Mouse (Mus musculus): ENCODE results near the gene Snrpn. TPM values are rescaled to one million over a fixed set of nuclear protein-coding genes. Genes with fewer than 3 reads are reported as not detected.
"Not testable (repeated sequence)": the region's sequence is repeated elsewhere in the genome, so short reads cannot be mapped to it uniquely, and the experiment has no call there.

Snrpn gene
- 45.8 and 49.5 TPM in 2 replicates for polyA plus RNA-seq (2015; fragmentation: Nextera tagmentation; extraction: Ambion mirVana)

DNA sequence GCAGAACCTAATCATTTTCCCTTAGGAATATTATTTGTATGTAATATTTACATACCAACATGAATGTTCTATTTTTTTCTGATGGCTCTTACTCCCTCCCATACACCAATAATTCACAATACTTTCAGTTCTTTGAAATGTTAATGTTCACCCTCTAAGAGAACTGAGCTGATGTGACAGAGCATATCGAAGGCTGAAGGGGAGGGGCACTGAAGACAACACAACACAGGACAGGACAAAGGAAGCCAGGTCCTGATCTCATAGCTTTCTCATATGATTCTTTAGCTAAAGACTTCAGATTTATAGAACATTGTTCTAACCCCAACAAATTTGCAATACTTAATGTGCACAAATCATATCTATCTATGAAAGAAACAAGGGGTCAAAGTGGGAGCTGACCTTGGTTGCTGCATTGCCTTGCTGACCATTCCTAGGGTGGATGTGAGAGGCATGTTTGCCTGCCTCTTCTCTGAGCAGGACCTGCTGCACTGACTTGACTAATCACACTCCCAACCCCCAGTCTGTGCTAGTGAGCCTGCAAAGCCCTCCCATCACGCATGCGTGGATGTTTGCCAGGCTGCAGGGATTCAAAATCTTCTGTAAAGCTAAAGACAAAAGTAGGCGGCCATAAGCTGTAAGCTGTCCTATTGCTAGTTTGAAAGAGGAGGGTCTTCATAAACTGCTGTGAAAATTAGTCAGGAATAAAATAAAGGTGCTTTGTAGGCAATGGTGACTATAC, at the start of gene Snrpn:
Gene Snrpn (minus strand): TSS at position 478 of the 739 bp plus-strand sequence.
- Histone ChIP-seq H3K27me3 (replicated peaks) (no peaks in the 10 kb centered on the region), H3K4me2 (replicated peaks) (no peak within 1 kb of the TSS), H3K27ac (no peak within 1 kb of the TSS), H3K4me1 (replicated peaks) (no peaks in the 10 kb centered on the region), H3K9ac (no peak within 1 kb of the TSS), H3K4me3 (replicated peaks) (no peak within 1 kb of the TSS), H3K36me3 (no peaks in the 10 kb centered on the region), H3K9me3 (no peaks in the 10 kb centered on the region)
- 53% methylated on average over 4 of the region's 4 CpGs for WGBS
- ATAC-seq, result no peak

DNA sequence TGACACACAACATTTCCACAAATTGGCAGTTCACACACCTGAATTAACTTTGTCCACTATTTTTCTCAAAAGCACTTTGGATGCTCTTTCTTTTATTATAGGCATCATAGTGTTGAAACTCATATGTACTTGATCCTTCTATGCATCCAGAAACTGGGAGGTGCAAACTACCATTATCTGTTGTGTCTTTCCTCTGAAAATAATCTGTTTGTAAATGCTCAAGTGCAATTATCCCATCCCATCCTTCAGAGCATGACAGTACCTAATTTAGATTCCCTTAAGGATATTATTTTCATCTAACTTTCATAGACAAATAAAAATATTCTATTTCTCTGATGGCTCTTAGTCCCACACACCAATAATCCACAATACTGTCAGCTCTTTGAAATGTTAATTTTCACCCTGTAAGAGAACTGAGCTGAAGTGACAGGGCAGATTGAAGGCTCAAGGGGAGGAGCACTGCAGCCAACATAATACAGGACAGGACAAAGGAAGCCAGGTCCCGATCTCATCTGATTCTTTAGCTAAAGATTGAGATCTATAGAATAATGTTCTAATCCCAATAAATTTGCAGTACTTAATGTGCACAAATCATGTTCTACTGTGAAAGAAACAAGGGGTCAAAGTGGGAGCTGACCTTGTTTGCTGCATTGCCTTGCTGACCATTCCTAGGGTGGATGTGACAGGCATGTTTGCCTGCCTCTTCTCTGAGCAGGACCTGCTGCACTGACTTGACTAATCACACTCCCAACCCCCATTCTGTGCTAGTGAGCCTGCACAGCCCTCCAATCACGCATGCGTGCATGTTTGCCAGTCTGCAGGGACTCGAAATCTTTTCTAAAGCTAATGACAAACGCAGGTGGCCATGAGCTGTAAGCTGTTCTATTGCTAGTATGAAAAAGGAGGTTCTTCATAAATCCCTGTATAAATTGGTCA, 30.5 kb upstream of the Snrpn start:
- Histone ChIP-seq H3K4me1 (replicated peaks) (no peaks in the 10 kb centered on the region), H3K9me3 (no peaks in the 10 kb centered on the region), H3K36me3 (no peaks in the 10 kb centered on the region), H3K27ac (no peak overlapping the region), H3K27me3 (replicated peaks) (no peaks in the 10 kb centered on the region), H3K9ac (no peak overlapping the region), H3K4me3 (replicated peaks) (no peak overlapping the region), H3K4me2 (replicated peaks) (no peak overlapping the region)
- ATAC-seq, result no peak
- WGBS, result 61% methylated on average over 5 of the region's 5 CpGs

DNA sequence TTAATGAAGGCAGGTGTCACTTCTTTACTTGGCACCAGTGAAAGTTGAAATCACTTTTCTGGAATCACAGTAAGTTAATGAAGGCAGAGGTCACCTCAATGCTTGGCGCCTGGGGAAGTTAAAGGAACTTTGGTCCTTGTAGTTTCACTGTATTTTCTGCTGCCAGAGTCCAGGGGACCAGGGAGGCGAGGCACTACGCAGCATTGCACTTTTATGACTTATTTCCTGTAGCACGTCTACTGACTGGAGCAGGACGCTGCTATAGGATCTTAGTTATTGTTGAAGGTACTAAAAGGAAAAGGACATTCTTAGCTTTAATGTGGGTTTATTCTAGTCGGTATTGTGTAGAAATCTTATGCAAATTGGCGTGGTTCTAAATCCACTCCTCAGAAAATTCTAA, 14.7 kb downstream of the Snrpn start:
- Histone ChIP-seq H3K4me1 (replicated peaks) (no peaks in the 10 kb centered on the region), H3K36me3 (no peaks in the 10 kb centered on the region), H3K4me2 (replicated peaks) (no peak overlapping the region), H3K9me3 (no peaks in the 10 kb centered on the region), H3K9ac (no peak overlapping the region), H3K4me3 (replicated peaks) (no peak overlapping the region), H3K27me3 (replicated peaks) (no peaks in the 10 kb centered on the region), H3K27ac (no peak overlapping the region)
- peak; percentile 84 for ATAC-seq
- 62% methylated on average over 7 of the region's 7 CpGs for WGBS

DNA sequence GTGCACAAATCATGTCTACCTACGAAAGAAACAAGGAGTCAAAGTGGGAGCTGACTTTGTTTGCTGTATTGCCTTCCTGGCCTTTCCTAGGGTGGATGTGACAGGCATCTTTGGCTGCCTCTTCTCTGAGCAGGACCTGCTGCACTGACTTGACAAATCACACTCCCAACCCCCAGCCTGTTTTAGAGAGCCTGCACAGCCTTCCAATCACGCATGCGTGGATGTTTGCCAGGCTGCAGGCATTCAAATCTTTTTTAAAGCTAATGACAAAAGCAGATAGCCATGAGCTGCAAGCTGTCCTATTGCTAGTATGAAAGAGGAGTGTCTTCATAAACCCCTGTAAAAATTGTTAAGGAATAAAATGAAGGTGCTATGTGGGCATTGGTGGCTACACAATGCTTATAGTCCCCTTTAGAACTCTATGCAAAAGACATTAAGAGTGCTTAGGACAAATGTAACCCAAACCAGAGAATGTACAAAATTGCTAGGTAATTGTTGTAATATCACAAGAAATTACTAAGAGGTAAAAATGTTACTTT, 16.9 kb downstream of the Snrpn start:
- H3K27ac ChIP-seq, H3K9me3 ChIP-seq: not testable (repeated sequence)
- WGBS, result 35% methylated on average over 3 of the region's 3 CpGs

DNA sequence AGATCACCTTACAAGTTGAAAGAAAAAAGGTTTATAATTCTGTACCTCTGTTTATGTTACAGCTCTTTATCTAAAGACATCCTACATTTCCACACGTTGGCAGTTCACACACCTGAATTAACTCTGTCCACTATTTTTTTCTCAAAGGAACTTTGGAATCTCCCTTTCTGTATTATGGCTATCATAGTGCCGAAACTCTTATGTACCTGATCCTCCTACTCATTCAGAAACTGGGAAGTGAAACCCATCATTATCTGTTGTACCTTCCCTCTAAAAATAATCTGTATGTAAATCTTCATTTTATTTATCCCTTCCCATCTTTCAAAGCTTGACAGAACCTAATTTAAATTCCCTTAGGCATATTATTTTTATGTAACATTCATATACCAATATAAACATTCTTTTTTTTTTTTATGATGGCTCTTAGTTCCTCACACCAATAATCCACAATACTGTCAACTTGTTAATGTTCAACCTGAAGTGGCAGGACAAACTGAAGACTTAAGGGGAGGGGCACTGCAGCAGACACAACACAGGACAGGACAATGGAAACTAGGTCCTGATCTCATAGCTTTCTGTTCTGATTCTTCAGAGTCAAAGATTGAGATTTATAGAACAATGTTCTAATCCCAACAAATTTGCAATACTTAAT, 17.5 kb downstream of the Snrpn start:
- H3K4me3 ChIP-seq (replicated peaks), result no peak overlapping the region
- H3K36me3 ChIP-seq, result no peaks in the 10 kb centered on the region
- no peak for ATAC-seq
- no peak overlapping the region for H3K4me2 ChIP-seq (replicated peaks)
- 49% methylated on average over 2 of the region's 2 CpGs for WGBS
- H3K27ac ChIP-seq, result no peak overlapping the region
- H3K9me3 ChIP-seq, result no peaks in the 10 kb centered on the region
- no peaks in the 10 kb centered on the region for H3K27me3 ChIP-seq (replicated peaks)
- H3K9ac ChIP-seq, result no peak overlapping the region
- H3K4me1 ChIP-seq (replicated peaks), result no peaks in the 10 kb centered on the region

More for the DNA sequence above, 16.9 kb downstream of the Snrpn start:
- not testable (repeated sequence) for ATAC-seq; H3K36me3 ChIP-seq; H3K4me1 ChIP-seq (replicated peaks); H3K4me3 ChIP-seq (replicated peaks); H3K27me3 ChIP-seq (replicated peaks); H3K4me2 ChIP-seq (replicated peaks); H3K9ac ChIP-seq

DNA sequence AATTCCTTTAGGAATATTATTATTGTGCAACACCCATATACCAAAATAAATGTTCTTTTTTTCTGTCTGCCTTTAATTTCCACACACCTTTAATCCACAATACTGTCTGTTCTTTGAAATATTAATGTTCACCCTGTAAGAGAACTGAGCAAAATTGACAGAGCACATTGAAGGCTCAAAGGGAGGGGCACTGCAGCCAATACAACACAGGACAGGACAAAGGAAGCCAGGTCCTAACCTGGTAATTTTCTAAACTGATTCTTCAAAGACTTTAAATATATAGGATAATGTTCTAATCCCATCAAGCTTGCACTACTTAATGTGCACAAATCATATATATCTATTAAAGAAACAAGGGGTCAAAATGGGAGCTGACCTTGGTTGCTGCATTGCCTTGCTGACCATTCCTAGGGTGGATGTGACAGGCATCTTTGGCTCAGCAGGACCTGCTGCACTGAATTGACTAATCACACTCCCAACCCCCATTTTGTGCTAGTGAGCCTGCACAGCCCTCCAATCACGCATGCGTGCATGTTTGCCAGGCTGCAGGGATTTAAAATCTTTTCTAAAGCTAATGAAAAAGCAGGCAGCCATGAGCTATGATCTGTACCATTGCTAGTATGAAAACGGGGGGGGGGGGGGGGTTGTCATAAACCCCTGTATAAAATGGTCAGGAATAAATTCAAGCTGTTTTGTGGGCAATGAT, 42.7 kb downstream of the Snrpn start:
- no peak overlapping the region for H3K9ac ChIP-seq
- ATAC-seq, result no peak
- no peaks in the 10 kb centered on the region for H3K4me1 ChIP-seq (replicated peaks)
- H3K4me2 ChIP-seq (replicated peaks), result no peak overlapping the region
- H3K27me3 ChIP-seq (replicated peaks), result no peaks in the 10 kb centered on the region
- H3K4me3 ChIP-seq (replicated peaks), result no peak overlapping the region
- WGBS, result 61% methylated on average over 3 of the region's 3 CpGs
- H3K27ac ChIP-seq, result no peak overlapping the region
- no peaks in the 10 kb centered on the region for H3K9me3 ChIP-seq
- no peaks in the 10 kb centered on the region for H3K36me3 ChIP-seq

DNA sequence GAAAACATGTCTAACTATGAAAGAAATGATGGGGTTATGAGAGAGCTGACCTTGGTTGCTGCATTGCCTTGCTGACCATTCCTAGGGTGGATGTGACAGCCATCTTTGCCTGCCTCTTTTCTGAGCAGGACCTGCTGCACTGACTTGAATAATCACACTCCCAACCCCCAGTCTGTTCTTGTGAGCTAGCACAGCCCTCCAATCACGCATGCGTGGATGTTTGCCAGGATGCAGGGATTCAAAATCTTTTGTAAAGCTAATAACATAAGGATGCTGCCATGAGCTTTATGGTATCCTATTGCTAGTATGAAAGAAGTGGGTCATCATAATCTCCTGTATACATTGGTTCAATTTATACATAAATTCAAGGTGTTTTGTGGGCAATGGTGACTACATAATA, 63.7 kb downstream of the Snrpn start:
- no peaks in the 10 kb centered on the region for H3K4me1 ChIP-seq (replicated peaks)
- no peaks in the 10 kb centered on the region for H3K9me3 ChIP-seq
- H3K9ac ChIP-seq, result no peak overlapping the region
- H3K27ac ChIP-seq, result no peak overlapping the region
- H3K4me2 ChIP-seq (replicated peaks), result no peak overlapping the region
- WGBS, result 69% methylated on average over 2 of the region's 2 CpGs
- no peak for ATAC-seq
- no peaks in the 10 kb centered on the region for H3K27me3 ChIP-seq (replicated peaks)
- H3K4me3 ChIP-seq (replicated peaks), result no peak overlapping the region
- no peaks in the 10 kb centered on the region for H3K36me3 ChIP-seq

DNA sequence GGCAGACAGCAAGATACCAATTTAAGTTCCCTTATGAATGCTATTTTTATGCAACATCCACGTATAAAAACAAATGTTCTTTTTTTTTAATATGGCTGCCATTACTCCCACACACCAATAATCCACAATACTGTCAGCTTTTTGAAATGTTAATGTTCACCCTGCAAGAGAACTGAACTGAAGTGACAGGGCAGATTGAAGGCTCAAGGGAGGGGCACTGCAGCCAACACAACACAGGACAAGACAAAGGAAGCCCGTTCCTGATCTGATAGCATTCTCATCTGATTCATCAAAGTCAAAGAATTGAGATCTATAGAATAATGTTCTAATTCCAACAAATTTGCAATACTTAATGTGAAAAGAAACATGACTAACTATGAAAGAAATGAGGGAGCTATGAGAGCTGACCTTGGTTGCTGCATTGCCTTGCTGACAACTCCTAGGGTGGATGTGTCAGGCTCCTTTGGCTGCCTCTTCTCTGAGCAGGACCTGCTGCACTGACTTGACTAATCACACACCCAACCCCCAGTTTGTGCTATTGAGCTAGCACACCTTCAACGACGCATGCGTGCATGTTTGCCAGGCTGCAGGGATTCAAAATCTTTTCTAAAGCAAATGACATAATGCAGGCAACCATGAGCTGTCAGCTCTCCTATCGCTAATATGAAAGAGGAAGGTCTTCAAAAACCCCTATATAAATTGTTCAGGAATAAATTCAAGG, 92.4 kb downstream of the Snrpn start:
- H3K4me3 ChIP-seq (replicated peaks), result no peak overlapping the region
- H3K4me1 ChIP-seq (replicated peaks), result no peaks in the 10 kb centered on the region
- no peaks in the 10 kb centered on the region for H3K36me3 ChIP-seq
- H3K27ac ChIP-seq, result no peak overlapping the region
- H3K9me3 ChIP-seq, result no peaks in the 10 kb centered on the region
- WGBS, result 66% methylated on average over 6 of the region's 6 CpGs
- H3K9ac ChIP-seq, result no peak overlapping the region
- H3K4me2 ChIP-seq (replicated peaks), result no peak overlapping the region
- ATAC-seq, result no peak
- no peaks in the 10 kb centered on the region for H3K27me3 ChIP-seq (replicated peaks)

DNA sequence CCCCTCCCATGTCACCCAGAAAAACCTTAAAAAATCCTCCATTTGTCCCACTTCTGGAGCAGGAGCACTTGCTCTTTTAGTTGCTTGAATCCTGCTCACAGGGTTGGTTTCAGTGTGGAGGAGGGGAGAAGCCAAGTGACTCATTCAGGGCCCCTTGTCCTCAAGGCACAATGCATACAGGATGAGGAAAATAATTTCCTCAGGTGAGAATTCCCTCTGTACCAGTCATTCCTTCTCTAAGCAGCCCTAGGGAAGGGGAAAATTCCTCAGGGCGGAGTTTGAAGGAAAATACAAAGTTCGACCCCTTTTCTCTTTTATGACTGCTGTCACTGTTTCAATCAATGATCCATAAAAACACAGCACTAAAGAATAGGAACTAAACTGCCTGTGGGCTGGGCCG, 126.8 kb downstream of the Snrpn start:
- 61% methylated on average over 3 of the region's 3 CpGs for WGBS
- H3K36me3 ChIP-seq, result no peaks in the 10 kb centered on the region
- no peaks in the 10 kb centered on the region for H3K4me1 ChIP-seq (replicated peaks)
- H3K27ac ChIP-seq, result no peak overlapping the region
- no peaks in the 10 kb centered on the region for H3K9me3 ChIP-seq
- H3K9ac ChIP-seq, result no peak overlapping the region
- no peak overlapping the region for H3K4me3 ChIP-seq (replicated peaks)
- no peak overlapping the region for H3K4me2 ChIP-seq (replicated peaks)
- ATAC-seq, result peak; percentile 77
- H3K27me3 ChIP-seq (replicated peaks), result no peaks in the 10 kb centered on the region

DNA sequence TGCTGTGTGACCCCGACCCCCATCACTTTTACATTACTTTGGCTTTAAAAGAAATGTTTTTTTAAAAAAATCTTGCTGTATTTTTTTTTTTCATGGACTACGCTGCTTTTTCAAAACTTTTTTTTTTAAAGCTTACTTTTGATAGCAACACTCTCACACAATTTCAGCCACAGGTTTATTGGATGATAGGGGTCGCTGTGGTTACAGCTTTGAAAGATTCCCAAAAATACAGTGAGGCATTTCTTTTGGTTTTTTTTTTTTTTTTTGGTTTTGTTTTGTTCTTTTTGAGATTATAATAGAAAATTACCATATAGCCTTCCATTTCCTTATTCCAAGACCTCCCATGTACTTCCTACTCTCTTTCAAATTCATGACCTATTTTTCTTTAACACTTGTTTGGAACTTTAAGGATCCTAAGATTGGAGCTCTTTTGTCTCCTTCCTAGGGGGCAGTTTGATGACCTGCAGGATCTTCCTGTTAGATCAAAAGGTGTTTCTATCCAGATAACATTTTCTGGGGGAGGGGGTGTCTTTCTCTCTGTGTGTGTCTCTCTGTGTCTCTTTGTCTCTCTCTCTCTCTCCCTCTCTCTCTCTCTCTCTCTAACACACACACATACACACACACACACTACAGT, 132.2 kb downstream of the Snrpn start:
- Histone ChIP-seq H3K4me1 (replicated peaks) (no peaks in the 10 kb centered on the region), H3K27me3 (replicated peaks) (no peaks in the 10 kb centered on the region), H3K4me3 (replicated peaks) (no peak overlapping the region), H3K9ac (no peak overlapping the region), H3K36me3 (no peaks in the 10 kb centered on the region), H3K27ac (no peak overlapping the region), H3K9me3 (no peaks in the 10 kb centered on the region), H3K4me2 (replicated peaks) (no peak overlapping the region)
- 41% methylated on average over 3 of the region's 3 CpGs for WGBS
- ATAC-seq, result no peak

DNA sequence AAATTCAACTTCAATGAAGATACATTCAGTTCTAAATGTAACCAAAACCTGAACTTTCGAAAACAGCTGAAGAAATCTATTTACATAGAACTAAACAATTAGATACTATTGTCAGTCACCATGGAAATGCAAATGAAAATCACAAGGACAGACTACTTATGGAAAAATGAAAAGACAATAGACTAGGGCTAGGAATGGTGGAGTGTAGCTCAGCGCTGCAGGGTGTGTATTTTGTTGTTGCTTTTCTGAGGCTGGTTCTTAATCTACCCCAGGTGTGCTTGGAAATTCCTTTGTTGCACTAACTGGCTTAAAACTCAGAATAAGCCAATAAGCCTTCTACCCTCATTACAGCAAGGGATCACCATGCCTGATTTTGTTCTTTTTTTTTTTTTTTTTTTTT, 133.8 kb downstream of the Snrpn start:
- no peak for ATAC-seq
- H3K27me3 ChIP-seq (replicated peaks), result no peaks in the 10 kb centered on the region
- H3K9me3 ChIP-seq, result no peaks in the 10 kb centered on the region
- no peak overlapping the region for H3K4me2 ChIP-seq (replicated peaks)
- H3K4me3 ChIP-seq (replicated peaks), result no peak overlapping the region
- H3K36me3 ChIP-seq, result no peaks in the 10 kb centered on the region
- WGBS, result 54% methylated on average over 2 of the region's 2 CpGs
- no peaks in the 10 kb centered on the region for H3K4me1 ChIP-seq (replicated peaks)
- H3K27ac ChIP-seq, result no peak overlapping the region
- H3K9ac ChIP-seq, result no peak overlapping the region
